Mouse (Mus musculus) heart, postnatal 0 days (tissue): ENCODE measurements at regions not wholly inside any gene's neighbourhood (a gene's known extent, or its start where the extent isn't known, plus 50 kb on each side); places are given as distances from the start of the nearest gene placed in this dataset.
A peak's percentile ranks its signal among the peaks of the same experiment; 100 is the strongest.

ENCODE experiments used
- ATAC-seq: fragments of 200-750 bp; cut with Nextera tagmentation; 2 replicates; pipeline ENCODE4 v1.8.0; 2017; ENCODE audit warnings: low read depth, moderate number of reproducible peaks, moderate library complexity; ENCODE audit not compliant: insufficient read depth
- DNase-seq: peaks from one replicate; pipeline ENCODE4 v3.0.0-alpha.2; 2016; ENCODE audit warnings: low spot score
- H3K27ac ChIP-seq: fragments of 300-500 bp; sonication (generic); 2 replicates; pipeline ENCODE4 v1.5.1; 2014; ENCODE audit warnings: low read depth, mild to moderate bottlenecking
- H3K27me3 ChIP-seq: fragments of 300-500 bp; sonication (generic); 2 replicates; pipeline ENCODE4 v1.6.1; 2014; ENCODE audit warnings: low read length, mixed read lengths; ENCODE audit not compliant: control insufficient read depth, insufficient read depth
- H3K36me3 ChIP-seq: fragments of 300-500 bp; sonication (generic); replicated peaks from 2 replicates; pipeline ENCODE4 v1.6.1; 2014; ENCODE audit warnings: low read length, mixed read lengths; ENCODE audit not compliant: control insufficient read depth, insufficient read depth
- H3K4me1 ChIP-seq: fragments of 300-500 bp; sonication (generic); 2 replicates; pipeline ENCODE4 v1.6.1; 2014; ENCODE audit warnings: antibody characterized with exemption; ENCODE audit not compliant: control insufficient read depth, insufficient read depth
- H3K4me2 ChIP-seq: fragments of 300-500 bp; sonication (generic); 2 replicates; pipeline ENCODE4 v1.6.1; 2014; ENCODE audit warnings: low read depth, mild to moderate bottlenecking, low read length, moderate library complexity
- H3K4me3 ChIP-seq: fragments of 300-500 bp; sonication (generic); 2 replicates; pipeline ENCODE4 v1.5.1; 2014; ENCODE audit warnings: low read depth, low read length
- H3K9ac ChIP-seq: fragments of 300-500 bp; sonication (generic); replicated peaks from 2 replicates; pipeline ENCODE4 v1.6.1; 2014; ENCODE audit warnings: low read depth, low read length, mixed read lengths
- H3K9me3 ChIP-seq: fragments of 300-500 bp; sonication (generic); replicated peaks from 2 replicates; pipeline ENCODE4 v1.6.1; 2016; ENCODE audit warnings: low read length; ENCODE audit not compliant: control insufficient read depth
- CTCF ChIP-seq: IDR thresholded peaks from 2 replicates; pipeline ENCODE4 v1.5.1; 2016; ENCODE audit warnings: antibody characterized with exemption, control low read depth, low read depth
- EP300 ChIP-seq: IDR thresholded peaks from 2 replicates; pipeline ENCODE4 v1.6.1; 2016; ENCODE audit warnings: antibody characterized with exemption, low read depth
- WGBS: fragments of 180-500 bp; shearing (Covaris S2); extraction: QIAGEN DNeasy Blood & Tissue Kit; methylation state at CpG from one replicate; pipeline ENCODE4 v1.1.7; 2014; 5-methylcytosine and 5-hydroxymethylcytosine counted together

DNA sequence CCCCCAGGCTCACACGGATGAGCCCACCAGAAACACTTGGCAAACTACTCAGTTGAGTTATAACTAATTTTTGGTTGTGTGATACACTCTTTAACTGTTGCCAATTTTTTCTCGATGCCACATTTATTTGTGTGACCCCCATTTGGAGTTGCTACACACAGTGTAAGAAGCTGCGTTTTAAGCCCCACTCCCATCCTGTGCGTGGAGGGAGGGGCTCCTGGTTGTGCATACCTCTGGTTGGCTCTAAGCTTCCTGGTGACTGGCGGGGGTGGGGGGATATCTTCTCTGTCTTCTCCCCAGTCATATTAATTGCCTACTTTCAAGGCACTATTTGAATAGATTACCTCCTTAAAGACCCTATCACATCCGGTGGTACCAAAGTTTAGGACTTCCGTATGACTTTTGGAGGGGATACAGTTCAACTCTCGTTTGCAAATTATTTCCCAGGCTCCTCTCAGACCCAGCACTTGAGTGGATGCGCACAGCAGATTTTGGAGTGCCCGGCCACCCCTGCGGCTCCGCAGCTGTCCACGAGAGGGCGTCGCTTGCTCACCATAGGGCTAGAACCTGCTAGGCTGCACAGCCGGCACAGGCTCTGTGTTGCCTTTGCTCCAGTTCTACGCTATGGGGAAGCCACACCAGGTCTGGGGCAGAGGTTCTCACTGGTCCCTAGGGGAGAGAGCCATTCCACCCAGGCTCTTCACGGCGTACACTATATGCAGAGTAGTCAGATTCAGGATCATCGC, 66.5 kb upstream of the Sept5 start:
- ATAC-seq (peak; percentile 76), DNase-seq (peak; percentile 50)
- no peak overlapping the region for H3K4me3 ChIP-seq
- H3K36me3 ChIP-seq, result no peaks in the 10 kb centered on the region
- no peaks in the 10 kb centered on the region for H3K27me3 ChIP-seq
- no peak for TF ChIP-seq EP300
- peak; percentile 93 for TF ChIP-seq CTCF
- no peaks in the 10 kb centered on the region for H3K4me1 ChIP-seq
- 11% methylated on average over 20 of the region's 20 CpGs for WGBS
- H3K4me2 ChIP-seq, result no peak overlapping the region
- H3K9ac ChIP-seq, result no peak overlapping the region
- H3K9me3 ChIP-seq, result no peaks in the 10 kb centered on the region
- H3K27ac ChIP-seq, result no peak overlapping the region

- WGBS, result 57% methylated on average over 5 of the region's 5 CpGs
- ATAC-seq, result peak; percentile 7; the same call in 1 of the 2 replicates
- Histone ChIP-seq H3K27ac (no peak overlapping the region), H3K4me3 (no peak overlapping the region), H3K9ac (no peak overlapping the region), H3K4me2 (no peak overlapping the region), H3K27me3 (no peaks in the 10 kb centered on the region), H3K36me3 (no peaks in the 10 kb centered on the region), H3K9me3 (no peaks in the 10 kb centered on the region), H3K4me1 (no peaks in the 10 kb centered on the region)
- TF ChIP-seq CTCF, result no peak
- no peak for TF ChIP-seq EP300
- no peak for DNase-seq
These were observed 67.0 kb upstream of the Sept5 start for GRCm38 (mm10) chr16:18696820-18697168.

DNA sequence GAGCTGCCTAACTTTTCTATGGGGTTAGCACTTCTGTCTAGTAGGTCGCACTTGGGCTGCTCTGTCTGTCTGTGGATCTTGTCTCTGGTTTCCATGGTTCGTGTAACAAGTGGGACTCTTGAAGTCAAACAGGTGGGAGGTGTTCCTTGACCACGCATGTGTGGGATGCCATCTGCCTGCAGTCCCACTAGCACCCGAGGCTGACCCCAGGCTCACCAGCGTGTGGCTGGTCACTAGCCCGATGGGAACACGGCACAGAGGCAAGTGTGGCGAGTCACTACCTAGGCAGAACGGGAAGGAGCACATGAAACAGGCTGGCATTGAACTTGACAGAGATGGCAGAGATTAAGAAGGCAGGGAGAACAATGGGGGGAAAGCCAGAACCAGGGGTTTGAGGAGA, 72.5 kb upstream of the Cldn5 start:
- WGBS, result 44% methylated on average over 9 of the region's 9 CpGs
- DNase-seq, result no peak

DNA sequence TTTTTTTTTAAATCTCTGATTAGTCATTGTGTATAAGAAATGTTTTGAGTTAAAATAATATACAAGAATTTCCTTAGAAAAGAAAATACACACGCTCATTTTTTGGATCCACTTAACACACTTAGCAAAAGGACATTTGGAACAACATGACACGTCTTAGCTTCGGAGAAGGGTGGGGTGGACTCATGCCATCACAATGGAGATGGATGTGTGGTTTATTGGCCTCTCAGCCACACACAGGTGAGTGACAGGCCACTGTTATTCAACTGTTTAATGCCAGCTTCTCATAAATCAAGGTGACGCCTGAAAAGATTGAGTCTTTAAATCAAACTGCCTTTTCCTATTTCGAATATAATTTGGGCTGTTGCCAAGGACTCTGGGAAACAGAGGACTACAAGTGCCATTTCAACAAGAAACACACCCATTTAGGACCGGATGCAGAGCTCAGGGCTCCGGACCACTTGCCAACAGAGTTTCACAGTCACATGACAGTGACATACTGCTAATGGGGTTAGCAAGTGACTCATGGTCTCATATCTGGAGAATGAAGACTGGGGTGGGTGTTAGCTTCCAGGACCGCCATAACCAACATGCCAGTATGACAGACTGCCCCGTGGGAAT, 71.5 kb upstream of the Cldn5 start:
- WGBS, result 39% methylated on average over 9 of the region's 9 CpGs
- DNase-seq, result peak; percentile 74
- no peak overlapping the region for H3K9ac ChIP-seq
- H3K4me1 ChIP-seq, result 0 out of 2 replicates have a peak, but pooled peaks cover 11% of the 10 kb centered on the region
- no peaks in the 10 kb centered on the region for H3K36me3 ChIP-seq
- H3K9me3 ChIP-seq, result no peaks in the 10 kb centered on the region
- H3K4me2 ChIP-seq, result no peak overlapping the region
- ATAC-seq, result peak; percentile 85
- H3K27me3 ChIP-seq, result no peaks in the 10 kb centered on the region
- no peak overlapping the region for H3K4me3 ChIP-seq
- TF ChIP-seq EP300, result no peak
- no peak for TF ChIP-seq CTCF
- H3K27ac ChIP-seq, result 0 out of 2 replicates have a peak overlapping the region, but pooled peaks have one; percentile 41

More for the DNA sequence above, 72.5 kb upstream of the Cldn5 start:
- no peak for ATAC-seq
- Histone ChIP-seq H3K9ac (no peak overlapping the region), H3K4me1 (0 out of 2 replicates have a peak, but pooled peaks cover 11% of the 10 kb centered on the region), H3K27ac (peak overlapping the region; percentile 15), H3K36me3 (no peaks in the 10 kb centered on the region), H3K9me3 (no peaks in the 10 kb centered on the region), H3K4me2 (no peak overlapping the region), H3K4me3 (no peak overlapping the region), H3K27me3 (no peaks in the 10 kb centered on the region)
- TF ChIP-seq EP300 (no peak), CTCF (no peak)

- Histone ChIP-seq H3K27me3 (no peaks in the 10 kb centered on the region), H3K4me1 (no peaks in the 10 kb centered on the region), H3K4me2 (no peak overlapping the region), H3K9ac (no peak overlapping the region), H3K27ac (no peak overlapping the region), H3K36me3 (no peaks in the 10 kb centered on the region), H3K9me3 (no peaks in the 10 kb centered on the region), H3K4me3 (no peak overlapping the region)
- ATAC-seq, result no peak
- DNase-seq, result no peak
- no peak for TF ChIP-seq CTCF
- TF ChIP-seq EP300, result no peak
- WGBS, result 78% methylated on average over 1 of the region's 1 CpGs
These were observed 65.0 kb upstream of the Cldn5 start for GRCm38 (mm10) chr16:18711637-18712125.
